Mouse (Mus musculus): ENCODE results near the gene Dcaf1. TPM values are rescaled to one million over a fixed set of nuclear protein-coding genes. Genes with fewer than 3 reads are reported as not detected.

The Dcaf1 gene
- 27.5 and 27.7 TPM in 2 replicates for polyA plus RNA-seq (2016; fragmentation: Nextera tagmentation; extraction: Ambion mirVana)

DNA sequence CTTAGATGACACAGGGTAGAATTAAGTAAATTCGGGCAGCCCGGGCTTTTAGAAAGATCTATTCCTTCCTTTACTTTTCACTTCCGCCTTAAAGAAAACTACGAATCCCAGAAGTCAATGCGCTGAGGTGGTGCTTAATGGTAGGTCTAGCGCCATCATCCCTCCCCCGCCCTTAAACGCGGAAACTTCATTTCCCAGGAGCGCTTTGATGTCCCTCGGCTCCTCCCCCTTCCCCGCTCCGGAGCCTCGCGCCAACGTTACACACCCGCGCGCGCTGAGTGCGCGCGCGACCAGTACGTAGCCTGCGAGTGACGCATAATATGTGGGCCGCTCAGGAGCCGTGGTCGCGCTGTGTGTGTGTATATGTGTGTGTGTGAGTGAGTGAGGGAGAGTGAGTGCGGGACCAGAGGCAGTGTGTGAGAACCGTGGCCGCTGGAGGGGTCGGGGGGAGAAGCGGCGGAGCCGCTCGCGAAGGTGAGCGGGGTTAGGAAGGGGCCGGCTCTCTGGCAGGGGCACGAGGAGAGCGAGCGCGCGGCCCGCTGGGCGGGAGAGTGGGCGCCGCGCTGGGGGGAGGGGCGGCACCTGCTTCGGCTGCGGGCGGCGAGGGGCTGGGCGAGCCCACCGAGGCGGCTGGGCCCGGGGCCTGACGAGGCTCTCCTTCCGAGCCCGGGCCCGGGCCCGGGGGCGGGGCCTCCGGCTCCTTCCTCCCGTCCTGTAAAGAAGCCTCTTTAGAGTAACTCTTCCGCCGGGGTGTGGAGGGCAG, at the start of gene Dcaf1:
Gene Dcaf1, plus strand, starts transcription at position 257 of the 763 bp plus-strand sequence.
- under 1% methylated on average over 71 of the region's 71 CpGs for WGBS
- DNase-seq (ENCODE audit: low spot score) = peak; percentile 95
- Histone ChIP-seq H3K27ac (peak within 1 kb of the TSS; percentile 96), H3K36me3 (0 out of 2 replicates have a peak, but pooled peaks cover 8% of the 10 kb centered on the region), H3K9me3 (no peaks in the 10 kb centered on the region), H3K4me3 (peak within 1 kb of the TSS; percentile 96), H3K27me3 (ENCODE audit: insufficient read depth, poor library complexity, severe bottlenecking) (no peaks in the 10 kb centered on the region), H3K4me1 (replicated peaks) (peaks cover 4% of the 10 kb centered on the region; the same call in 1 of the 2 replicates)

DNA sequence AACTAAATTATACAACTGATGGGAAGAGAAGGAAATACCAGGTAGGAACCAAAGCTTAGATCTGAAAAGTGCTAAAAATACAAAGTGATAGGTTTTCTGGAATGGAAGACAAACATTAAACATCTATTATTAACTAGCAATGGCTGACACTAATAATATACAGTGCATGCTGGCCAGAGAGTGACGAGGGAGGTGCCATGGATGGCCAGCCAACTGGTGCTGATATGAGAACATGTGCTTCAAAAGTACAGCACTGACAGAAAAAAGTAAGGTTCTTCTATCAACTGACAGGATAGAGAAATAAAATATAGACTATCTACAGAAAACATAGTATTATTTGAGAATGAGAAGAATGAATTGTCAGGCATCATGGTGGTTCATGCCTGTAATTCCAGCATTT, 45.6 kb upstream of the Dcaf1 start:
- WGBS = 91% methylated on average over 1 of the region's 1 CpGs
- DNase-seq (ENCODE audit: low spot score) = no peak
- no peaks in the 10 kb centered on the region for H3K9me3 ChIP-seq
- no peak overlapping the region for H3K27ac ChIP-seq
- no peaks in the 10 kb centered on the region for H3K27me3 ChIP-seq (ENCODE audit: insufficient read depth, poor library complexity, severe bottlenecking)
- no peaks in the 10 kb centered on the region for H3K36me3 ChIP-seq
- no peaks in the 10 kb centered on the region for H3K4me1 ChIP-seq (replicated peaks)
- no peak overlapping the region for H3K4me3 ChIP-seq

DNA sequence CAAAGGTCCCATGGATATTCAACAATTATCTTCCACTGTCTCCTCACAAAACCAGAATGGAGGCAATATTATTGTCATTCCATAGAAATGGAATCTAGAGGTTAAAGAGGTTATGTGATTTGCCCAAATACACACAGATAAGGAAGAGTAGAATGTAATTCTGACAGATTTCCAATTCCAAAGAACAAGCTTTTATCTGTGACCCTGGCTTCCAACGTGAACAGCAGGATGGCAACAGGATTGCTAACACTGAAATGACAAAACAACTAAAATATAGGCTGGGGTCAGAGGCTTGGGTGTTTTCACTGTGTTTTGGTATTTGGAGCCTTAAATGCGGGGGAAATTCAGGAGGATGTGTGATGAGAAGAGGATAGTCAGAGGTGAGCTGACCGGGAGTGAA, 44.3 kb upstream of the Dcaf1 start:
- H3K9me3 ChIP-seq = no peaks in the 10 kb centered on the region
- 95% methylated on average over 3 of the region's 3 CpGs for WGBS
- no peak overlapping the region for H3K4me3 ChIP-seq

DNA sequence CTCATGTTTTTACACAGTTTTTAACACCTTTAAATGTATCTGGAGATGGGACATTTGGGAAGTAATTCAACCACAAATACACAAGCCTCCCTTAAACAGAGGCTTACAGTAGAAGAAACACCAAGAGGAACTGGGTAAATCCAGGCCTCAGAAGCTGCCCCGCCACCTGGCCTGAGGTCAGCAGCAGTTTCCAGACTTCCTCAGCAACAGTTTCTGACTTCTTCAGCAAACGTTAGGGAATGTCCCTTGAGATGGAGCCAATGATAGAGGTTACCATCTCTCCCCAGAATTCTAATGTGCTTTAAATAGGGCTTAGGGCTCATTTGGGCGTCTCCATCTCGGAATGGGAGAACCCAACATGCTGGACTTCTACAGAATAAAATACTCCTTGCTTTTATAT, 43.4 kb upstream of the Dcaf1 start:
- WGBS = 87% methylated on average over 4 of the region's 4 CpGs
- Histone ChIP-seq H3K9me3 (no peaks in the 10 kb centered on the region), H3K4me1 (replicated peaks) (no peaks in the 10 kb centered on the region), H3K27me3 (ENCODE audit: insufficient read depth, poor library complexity, severe bottlenecking) (no peaks in the 10 kb centered on the region), H3K27ac (no peak overlapping the region), H3K4me3 (no peak overlapping the region), H3K36me3 (peaks cover 3% of the 10 kb centered on the region; the same call in 1 of the 2 replicates)
- no peak for DNase-seq (ENCODE audit: low spot score)

More for the DNA sequence above, 44.3 kb upstream of the Dcaf1 start:
- peaks cover 1% of the 10 kb centered on the region; the same call in 1 of the 2 replicates for H3K36me3 ChIP-seq
- no peaks in the 10 kb centered on the region for H3K4me1 ChIP-seq (replicated peaks)
- no peaks in the 10 kb centered on the region for H3K27me3 ChIP-seq (ENCODE audit: insufficient read depth, poor library complexity, severe bottlenecking)
- no peak overlapping the region for H3K27ac ChIP-seq
- DNase-seq (ENCODE audit: low spot score) = no peak

DNA sequence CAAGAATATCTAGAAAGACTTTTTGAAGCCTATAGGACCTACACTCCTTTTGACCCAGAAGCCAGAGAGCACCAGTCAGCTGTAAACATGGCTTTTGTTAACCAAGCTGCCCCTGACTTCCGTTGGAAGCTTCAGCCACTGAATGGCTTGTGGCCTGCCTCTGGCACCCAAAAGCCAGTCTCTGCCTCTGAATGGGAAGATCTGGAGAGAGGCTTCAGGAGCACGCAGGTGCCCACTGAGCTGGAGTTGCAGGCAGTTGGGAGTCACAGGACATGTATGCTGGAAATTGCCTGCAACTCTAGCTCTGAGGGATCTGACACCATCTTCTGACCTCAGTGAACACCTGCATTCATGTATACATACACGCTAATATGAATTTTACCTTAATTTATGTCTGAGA, 41.6 kb upstream of the Dcaf1 start:
- Histone ChIP-seq H3K4me3 (no peak overlapping the region), H3K9me3 (no peaks in the 10 kb centered on the region), H3K27ac (no peak overlapping the region), H3K4me1 (replicated peaks) (no peaks in the 10 kb centered on the region), H3K27me3 (ENCODE audit: insufficient read depth, poor library complexity, severe bottlenecking) (no peaks in the 10 kb centered on the region), H3K36me3 (peaks cover 3% of the 10 kb centered on the region; the same call in 1 of the 2 replicates)
- WGBS = 85% methylated on average over 3 of the region's 3 CpGs
- no peak for DNase-seq (ENCODE audit: low spot score)

DNA sequence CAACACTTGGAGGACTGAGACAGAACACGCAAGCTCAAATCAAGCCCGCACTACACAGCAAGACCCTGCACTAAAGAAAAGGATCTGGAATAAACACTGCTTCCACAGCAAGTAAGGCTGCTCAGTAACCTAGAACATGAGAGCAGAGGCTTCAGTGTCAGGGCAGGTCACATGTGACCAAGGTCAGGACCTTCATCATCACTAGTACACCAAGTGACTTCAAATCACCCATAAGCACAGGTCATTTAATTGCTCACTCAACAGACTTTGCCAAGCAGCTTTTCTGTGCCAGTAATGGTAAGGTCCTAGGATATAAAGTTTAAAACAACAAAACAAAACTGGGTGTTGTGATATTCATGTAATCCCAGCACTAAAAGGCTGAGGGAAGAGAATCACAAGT, 38.1 kb upstream of the Dcaf1 start:
- WGBS = 95% methylated on average over 2 of the region's 2 CpGs
- Histone ChIP-seq H3K27me3 (ENCODE audit: insufficient read depth, poor library complexity, severe bottlenecking) (no peaks in the 10 kb centered on the region), H3K9me3 (no peaks in the 10 kb centered on the region), H3K36me3 (peaks cover 3% of the 10 kb centered on the region; the same call in 1 of the 2 replicates), H3K27ac (no peak overlapping the region), H3K4me1 (replicated peaks) (peaks cover 11% of the 10 kb centered on the region), H3K4me3 (no peak overlapping the region)
- no peak for DNase-seq (ENCODE audit: low spot score)

DNA sequence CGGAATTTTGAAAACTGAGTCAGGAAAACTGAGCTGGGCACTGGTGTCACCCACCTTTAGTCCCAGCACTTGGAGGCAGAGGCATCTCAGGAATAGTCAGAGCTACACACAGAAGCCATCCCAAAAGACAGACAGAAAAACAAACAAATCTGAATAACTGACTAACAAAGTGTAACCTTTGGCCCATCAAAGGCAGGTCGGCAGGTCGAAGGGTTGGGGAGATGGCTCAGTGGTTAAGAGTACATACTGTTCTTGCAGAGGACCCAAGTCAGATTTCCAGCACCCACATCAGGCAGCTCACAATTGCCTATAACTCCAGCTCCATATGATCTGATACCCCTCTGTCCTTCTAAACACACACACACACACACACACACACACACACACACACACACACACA, 36.5 kb upstream of the Dcaf1 start:
- Histone ChIP-seq H3K36me3 (peaks cover 3% of the 10 kb centered on the region; the same call in 1 of the 2 replicates), H3K4me1 (replicated peaks) (peaks cover 19% of the 10 kb centered on the region), H3K27me3 (ENCODE audit: insufficient read depth, poor library complexity, severe bottlenecking) (no peaks in the 10 kb centered on the region), H3K9me3 (no peaks in the 10 kb centered on the region), H3K4me3 (no peak overlapping the region), H3K27ac (no peak overlapping the region)
- 85% methylated on average over 3 of the region's 3 CpGs for WGBS
- DNase-seq (ENCODE audit: low spot score) = no peak

DNA sequence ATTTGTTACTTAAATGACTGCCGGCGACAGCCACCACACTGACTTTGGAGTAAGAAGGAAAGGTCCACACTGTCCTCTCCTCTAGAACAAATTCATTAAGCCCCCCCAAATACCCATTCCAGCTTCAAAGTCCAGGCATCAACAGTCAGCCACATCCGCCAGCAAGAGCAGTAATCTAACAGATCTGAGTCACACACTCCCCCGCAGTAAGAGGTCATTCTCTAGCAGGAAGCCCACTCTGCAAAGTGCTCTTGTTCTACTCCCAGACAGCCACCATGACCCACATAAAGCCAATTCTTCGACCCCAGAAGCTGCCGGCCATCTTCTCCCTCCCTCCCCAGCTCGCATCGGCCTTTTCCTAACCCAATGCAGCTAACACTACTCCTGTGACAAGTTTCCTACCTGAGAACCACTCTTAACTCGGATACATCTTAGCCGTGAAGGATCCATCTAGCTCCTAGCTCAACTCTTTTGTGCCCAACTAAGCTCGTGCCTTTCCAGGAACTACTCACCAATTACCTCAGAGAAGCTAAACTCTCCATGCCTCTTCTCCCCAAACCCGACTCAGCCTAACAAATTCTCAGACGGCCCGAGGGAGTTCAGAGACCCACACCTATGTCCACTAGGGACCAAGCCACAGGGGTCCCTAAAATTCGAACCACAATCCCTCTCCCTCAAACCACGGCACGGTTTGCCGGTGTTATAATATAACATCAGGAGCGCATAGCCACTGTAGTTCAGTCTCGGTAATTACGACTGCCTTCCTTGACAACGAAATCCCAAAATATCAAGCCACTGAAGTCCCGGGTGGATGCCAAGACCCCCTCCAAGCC, 33.5 kb upstream of the Dcaf1 start:
- Histone ChIP-seq H3K4me3 (peak overlapping the region; percentile 98), H3K27ac (peak overlapping the region; percentile 99), H3K27me3 (ENCODE audit: insufficient read depth, poor library complexity, severe bottlenecking) (no peaks in the 10 kb centered on the region), H3K4me1 (replicated peaks) (peaks cover 19% of the 10 kb centered on the region), H3K9me3 (no peaks in the 10 kb centered on the region), H3K36me3 (no peaks in the 10 kb centered on the region)
- WGBS = 9% methylated on average over 23 of the region's 23 CpGs
- DNase-seq (ENCODE audit: low spot score) = peak; percentile 32

DNA sequence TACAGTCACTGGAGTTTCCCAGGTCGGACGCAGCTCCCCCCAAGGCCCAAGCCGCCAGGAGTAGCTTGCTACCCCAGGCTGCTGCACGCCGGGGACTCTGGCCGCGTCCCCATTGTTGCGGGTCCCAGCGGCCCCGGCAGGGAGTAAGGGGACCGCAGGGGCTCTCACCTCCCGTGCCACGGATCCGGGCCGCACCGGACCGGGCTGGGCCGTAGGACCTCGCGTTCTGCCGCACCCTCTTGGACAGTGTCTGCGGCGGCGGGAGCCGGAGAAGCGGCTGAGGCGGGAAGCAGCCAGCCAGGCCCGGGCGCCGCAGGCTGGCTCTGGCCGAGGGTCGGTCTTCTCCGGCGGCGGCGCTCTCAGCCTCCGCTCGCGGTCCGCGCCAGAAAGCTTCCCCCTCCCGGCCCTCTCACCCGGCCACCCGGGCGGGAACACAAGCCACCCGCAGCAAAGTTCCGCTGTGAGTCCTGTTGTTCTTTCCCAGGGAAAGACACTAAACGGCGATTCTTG, 32.8 kb upstream of the Dcaf1 start, which contains the start of gene Rad54l2:
Gene Rad54l2, minus strand, starts transcription at position 383 of the 510 bp plus-strand sequence.
- Histone ChIP-seq H3K36me3 (no peaks in the 10 kb centered on the region), H3K4me3 (peak within 1 kb of the TSS; percentile 98), H3K9me3 (no peaks in the 10 kb centered on the region), H3K27ac (peak within 1 kb of the TSS; percentile 99), H3K27me3 (ENCODE audit: insufficient read depth, poor library complexity, severe bottlenecking) (no peaks in the 10 kb centered on the region), H3K4me1 (replicated peaks) (peaks cover 19% of the 10 kb centered on the region)
- DNase-seq (ENCODE audit: low spot score) = peak; percentile 89
- WGBS = under 1% methylated on average over 49 of the region's 49 CpGs

DNA sequence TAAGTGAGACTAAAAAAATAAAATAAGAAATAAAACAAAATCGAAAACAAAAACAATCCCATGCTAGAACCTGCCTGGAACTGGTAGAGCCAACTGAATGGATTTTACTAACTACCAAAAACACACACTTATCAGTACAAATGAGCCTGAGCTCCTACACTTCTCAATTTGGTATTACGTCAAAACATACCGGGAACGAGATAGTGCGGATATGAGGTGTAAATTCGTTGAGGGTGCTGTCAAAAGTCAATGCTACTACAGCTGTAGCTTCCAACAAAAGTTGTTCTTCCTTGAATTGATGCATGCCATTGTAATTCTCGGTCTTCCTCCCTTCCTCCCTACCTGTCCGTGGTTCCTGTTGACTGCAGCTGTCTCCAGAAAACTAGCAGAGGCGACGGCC, 32.3 kb upstream of the Dcaf1 start:
- H3K4me1 ChIP-seq (replicated peaks) = peaks cover 19% of the 10 kb centered on the region
- H3K27me3 ChIP-seq (ENCODE audit: insufficient read depth, poor library complexity, severe bottlenecking) = no peaks in the 10 kb centered on the region
- no peaks in the 10 kb centered on the region for H3K36me3 ChIP-seq
- WGBS = 22% methylated on average over 10 of the region's 10 CpGs
- H3K27ac ChIP-seq = peak overlapping the region; percentile 99
- H3K9me3 ChIP-seq = no peaks in the 10 kb centered on the region
- H3K4me3 ChIP-seq = peak overlapping the region; percentile 98
- peak; percentile 4 for DNase-seq (ENCODE audit: low spot score)

DNA sequence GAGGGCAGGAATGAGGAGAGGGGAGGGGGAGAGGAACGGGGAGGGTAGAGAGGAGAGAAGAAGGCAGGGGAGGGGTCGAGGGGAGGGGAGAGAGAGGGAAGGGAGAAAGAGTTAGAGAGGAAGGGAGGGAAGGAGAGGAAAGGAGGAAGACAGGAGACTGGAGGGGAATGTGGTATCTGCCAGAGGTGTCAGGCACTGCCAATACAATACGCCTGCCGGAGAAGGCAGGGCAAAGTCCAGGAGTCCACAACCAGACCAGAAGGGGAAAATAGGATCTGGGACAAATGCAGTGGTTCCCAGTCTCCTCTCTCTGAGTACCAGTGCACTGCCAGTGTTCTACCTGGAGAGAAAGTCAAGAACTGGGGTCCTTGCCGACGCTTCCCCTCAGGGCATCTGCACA, 30.8 kb upstream of the Dcaf1 start:
- peaks cover 19% of the 10 kb centered on the region for H3K4me1 ChIP-seq (replicated peaks)
- no peaks in the 10 kb centered on the region for H3K36me3 ChIP-seq
- H3K27ac ChIP-seq = no peak overlapping the region
- 70% methylated on average over 6 of the region's 6 CpGs for WGBS
- no peaks in the 10 kb centered on the region for H3K27me3 ChIP-seq (ENCODE audit: insufficient read depth, poor library complexity, severe bottlenecking)
- DNase-seq (ENCODE audit: low spot score) = no peak
- H3K4me3 ChIP-seq = no peak overlapping the region
- no peaks in the 10 kb centered on the region for H3K9me3 ChIP-seq

DNA sequence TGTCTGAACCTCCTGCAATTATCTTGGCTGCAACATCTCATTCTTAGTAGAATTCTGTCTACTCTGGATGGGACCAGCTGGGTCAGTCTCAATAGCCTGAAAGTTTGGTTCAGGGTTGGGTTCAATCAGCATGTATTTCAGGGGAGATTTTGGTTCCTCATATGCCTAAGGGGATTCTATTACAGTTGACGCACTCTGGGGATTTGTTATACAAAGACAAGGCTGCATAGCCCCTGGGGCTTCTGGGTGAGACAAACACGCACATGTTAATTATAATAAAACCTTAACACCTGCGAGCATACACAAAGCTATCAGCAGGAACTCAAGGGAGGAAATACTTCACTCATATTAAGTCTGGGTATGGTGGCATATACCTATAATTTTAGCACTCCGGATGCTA, 15.2 kb upstream of the Dcaf1 start:
- Histone ChIP-seq H3K36me3 (no peaks in the 10 kb centered on the region), H3K4me1 (replicated peaks) (no peaks in the 10 kb centered on the region), H3K9me3 (peaks cover 17% of the 10 kb centered on the region), H3K27ac (no peak overlapping the region), H3K4me3 (no peak overlapping the region), H3K27me3 (ENCODE audit: insufficient read depth, poor library complexity, severe bottlenecking) (no peaks in the 10 kb centered on the region)
- 86% methylated on average over 4 of the region's 4 CpGs for WGBS
- no peak for DNase-seq (ENCODE audit: low spot score)
